Mouse (Mus musculus) heart, postnatal 0 days (tissue): ENCODE results near the gene Ndufaf8.

Experiments
- CTCF ChIP-seq: IDR thresholded peaks from 2 replicates; pipeline ENCODE4 v1.5.1; 2016; ENCODE audit warnings: antibody characterized with exemption, control low read depth, low read depth
- EP300 ChIP-seq: IDR thresholded peaks from 2 replicates; pipeline ENCODE4 v1.6.1; 2016; ENCODE audit warnings: antibody characterized with exemption, low read depth

- no peak for TF ChIP-seq EP300
- TF ChIP-seq CTCF, result no peak
Observed at GRCm38 (mm10) chr11:120139309-120139731, 40.6 kb downstream of the Ndufaf8 start.
